Mouse (Mus musculus) adrenal gland, postnatal 4 days (tissue): ENCODE data around the gene Prr3. TPM values are rescaled to one million over a fixed set of nuclear protein-coding genes. Genes with fewer than 3 reads are reported as not detected.
A peak's percentile ranks its signal among the peaks of the same experiment; 100 is the strongest.
"Not testable (repeated sequence)": the region's sequence is repeated elsewhere in the genome, so short reads cannot be mapped to it uniquely, and the experiment has no call there.

Experiments used
- DNase-seq, 2 experiments: peaks; one replicate each; pipeline ENCODE4 v3.0.0; 2021 to 2022; ENCODE audit warnings: low spot score in 2 of 2, mixed read lengths in 2 of 2
- total RNA-seq, 2 experiments: library from RNA; stranded (reverse); gene quantifications; 2 replicates each; pipeline ENCODE4 v1.2.3; 2021

The Prr3 gene
- total RNA-seq, 2 experiments from 2014 or later: 40.9 to 44.2 TPM

GRCm38 (mm10) chr17:35999356-35999755, 19.3 kb upstream of the Prr3 start:
- DNase-seq: no peak

- DNase-seq: no peak
These were observed 18.7 kb upstream of the Prr3 start for GRCm38 (mm10) chr17:35998545-35999305.

- DNase-seq: no peak
These were observed 17.9 kb upstream of the Prr3 start for GRCm38 (mm10) chr17:35997713-35998510.

- peak; percentile 79 to 92 for DNase-seq
These were observed 16.9 kb upstream of the Prr3 start for GRCm38 (mm10) chr17:35996949-35997348.

- no peak for DNase-seq
These were observed 14.8 kb upstream of the Prr3 start for GRCm38 (mm10) chr17:35994879-35995240.

- peak; percentile 31 to 57 for DNase-seq
These were observed 14.3 kb upstream of the Prr3 start for GRCm38 (mm10) chr17:35994175-35994878.

GRCm38 (mm10) chr17:35993675-35994074, 13.6 kb upstream of the Prr3 start:
- peak; percentile 46 to 52 for DNase-seq

- no peak for DNase-seq
These were observed 11.7 kb upstream of the Prr3 start for GRCm38 (mm10) chr17:35991781-35992180.

- no peak for DNase-seq
These were observed 1.7 kb upstream of the Prr3 start for GRCm38 (mm10) chr17:35981776-35982175.

GRCm38 (mm10) chr17:35980363-35980754, 323 bp upstream of the Prr3 start:
- DNase-seq: peak in 1 of 2 experiments; percentile 31

- DNase-seq: peak in 1 of 2 experiments; percentile 28
These were observed 1.1 kb downstream of the Prr3 start for GRCm38 (mm10) chr17:35978811-35979400.

GRCm38 (mm10) chr17:35972131-35972530, 7.9 kb downstream of the Prr3 start:
- DNase-seq: no peak

- DNase-seq: peak; percentile 97 to 98
These were observed 10.3 kb downstream of the Prr3 start, which contains the start of gene Abcf1 for GRCm38 (mm10) chr17:35969418-35970389. Gene Abcf1, minus strand, starts transcription at chr17:35969761.

- DNase-seq: no peak
These were observed 12.4 kb downstream of the Prr3 start for GRCm38 (mm10) chr17:35967621-35968020.

GRCm38 (mm10) chr17:35963279-35963678, 16.8 kb downstream of the Prr3 start:
- DNase-seq: no peak

GRCm38 (mm10) chr17:35958533-35959223, 21.4 kb downstream of the Prr3 start:
- no peak for DNase-seq

GRCm38 (mm10) chr17:35954665-35955064, 25.4 kb downstream of the Prr3 start:
- DNase-seq: no peak

- not testable (repeated sequence) for DNase-seq
These were observed 27.5 kb downstream of the Prr3 start for GRCm38 (mm10) chr17:35952559-35952958.

GRCm38 (mm10) chr17:35950946-35951345, 29.1 kb downstream of the Prr3 start:
- not testable (repeated sequence) for DNase-seq
